Mouse (Mus musculus) small intestine, adult 2 months (tissue): ENCODE data around the gene Foxb1.

ENCODE experiments used
- CTCF ChIP-seq: fragments of 200-500 bp; IDR thresholded peaks from 2 replicates; pipeline ENCODE4 v1.5.1; 2012; ENCODE audit warnings: low read depth, mild to moderate bottlenecking, control low read depth, inconsistent platforms, low read length, moderate library complexity, mixed read lengths; ENCODE audit not compliant: insufficient replicate concordance, insufficient read length; ENCODE audit errors: extremely low read depth
- POLR2A ChIP-seq: fragments of 200-500 bp; IDR thresholded peaks from 2 replicates; pipeline ENCODE4 v1.6.1; 2012; ENCODE audit warnings: low read depth, mild to moderate bottlenecking, control low read depth, inconsistent platforms, low read length, moderate library complexity

- TF ChIP-seq CTCF (peak; percentile 31; the same call in 1 of the 2 replicates), POLR2A (no peak)
Measured at GRCm38 (mm10) chr9:69790562-69790961, 29.8 kb upstream of the Foxb1 start.
